Mouse (Mus musculus): ENCODE results near the gene Lnpep. TPM values are rescaled to one million over a fixed set of nuclear protein-coding genes. Genes with fewer than 3 reads are reported as not detected.
A peak's percentile ranks its signal among the peaks of the same experiment; 100 is the strongest.
"Not testable (repeated sequence)": the region's sequence is repeated elsewhere in the genome, so short reads cannot be mapped to it uniquely, and the experiment has no call there.

The Lnpep gene
- total and polyA plus RNA-seq, 3 experiments: 10.0 to 773 (median 20.7) TPM

DNA sequence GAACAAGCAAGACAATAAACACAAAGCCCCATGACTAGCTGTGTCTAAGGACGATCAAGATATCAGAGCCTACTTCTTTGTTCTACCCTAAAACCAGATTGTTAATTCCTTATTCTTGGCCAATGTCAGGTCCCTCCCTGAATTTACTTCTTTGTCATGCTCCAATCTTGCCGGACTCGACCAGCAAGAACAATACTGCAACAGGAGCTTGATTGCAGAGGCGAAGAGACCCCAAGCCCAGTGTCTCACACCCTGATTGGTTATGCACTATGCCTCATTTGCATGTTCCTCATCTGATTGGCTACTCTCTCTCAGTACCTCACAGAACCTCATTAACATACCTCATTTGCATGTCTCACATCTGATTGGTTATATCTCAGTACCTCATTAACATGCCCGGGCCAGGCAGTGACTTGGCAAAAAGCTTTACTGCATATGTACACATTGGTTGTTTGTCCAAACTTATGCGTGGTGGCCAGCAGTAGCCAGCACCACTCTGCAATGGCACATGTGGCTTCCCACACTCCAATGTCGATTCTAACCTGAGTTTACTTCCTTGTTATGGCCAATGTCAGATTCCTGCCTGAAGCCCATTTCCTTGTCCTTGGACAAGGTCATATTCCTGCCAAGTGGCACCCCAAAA is 3.5 kb upstream of the Lnpep start:
- DNase-seq (ENCODE audit: low read depth, low spot score): peak; percentile 91
- H3K9me3 ChIP-seq (replicated peaks; ENCODE audit: insufficient read depth, low read length); H3K4me1 ChIP-seq (ENCODE audit: control insufficient read depth in 1 of 2, insufficient read depth in 2 of 2, low read length in 2 of 2); H3K36me3 ChIP-seq (ENCODE audit: control insufficient read depth in 1 of 2, insufficient read depth in 2 of 2, low read length in 2 of 2); H3K27me3 ChIP-seq (ENCODE audit: control insufficient read depth in 1 of 2, insufficient read depth in 2 of 2, low read length in 2 of 2): not testable (repeated sequence)
- Histone ChIP-seq H3K79me2 (ENCODE audit: control insufficient read depth, insufficient read depth, low read length, poor library complexity) (peaks cover 11% of the 10 kb centered on the region), H3K4me3 (ENCODE audit: control insufficient read depth in 1 of 2, insufficient read depth in 1 of 2, low read depth in 2 of 2, low read length in 2 of 2) (peak overlapping the region in 1 of 2 experiments; percentile 49; a peak in 1 of 4 replicates), H3K27ac (ENCODE audit: control insufficient read depth, low read depth, low read length) (peak overlapping the region; percentile 74), H3K9ac (ENCODE audit: control insufficient read depth, low read depth, low read length, poor library complexity, severe bottlenecking) (peak overlapping the region; percentile 21)
- peak; percentile 44 for TF ChIP-seq NELFE (IDR thresholded peaks at IDR 0.05; ENCODE audit: low read depth, low read length)
- TF ChIP-seq SMC3 (IDR thresholded peaks at IDR 0.05; ENCODE audit: low read depth, low read length): 0 out of 2 replicates have a peak, but pooled peaks have one; percentile 2
- TF ChIP-seq HCFC1 (IDR thresholded peaks at IDR 0.05; ENCODE audit: low read depth, low read length): peak; percentile 23; the same call in 1 of the 2 replicates
- peak; percentile 52; the same call in 1 of the 2 replicates for TF ChIP-seq TBP (IDR thresholded peaks at IDR 0.05; ENCODE audit: low read depth, low read length)
- TF ChIP-seq TCF12 (IDR thresholded peaks at IDR 0.05; ENCODE audit: low read depth, low read length): peak; percentile 18; the same call in 1 of the 2 replicates
- peak in 1 of 2 experiments; percentile 53; a peak in 1 of 4 replicates for TF ChIP-seq POLR2A (IDR thresholded peaks at IDR 0.05; ENCODE audit: control insufficient read depth in 1 of 2, insufficient read depth in 1 of 2, low read depth in 1 of 2, low read length in 2 of 2, poor library complexity in 1 of 2)

- Histone ChIP-seq H3K27ac (ENCODE audit: control insufficient read depth, low read depth, low read length) (peak overlapping the region; percentile 60), H3K9ac (ENCODE audit: control insufficient read depth, low read depth, low read length, poor library complexity, severe bottlenecking) (peak overlapping the region; percentile 36), H3K9me3 (replicated peaks; ENCODE audit: insufficient read depth, low read length) (no peaks in the 10 kb centered on the region), H3K4me1 (ENCODE audit: control insufficient read depth in 1 of 2, insufficient read depth in 2 of 2, low read length in 2 of 2) (peaks cover 4 to 6% of the 10 kb centered on the region in 2 experiments; a peak in 3 of 4 replicates), H3K79me2 (ENCODE audit: control insufficient read depth, insufficient read depth, low read length, poor library complexity) (peaks cover 15% of the 10 kb centered on the region), H3K4me3 (ENCODE audit: control insufficient read depth in 1 of 2, insufficient read depth in 1 of 2, low read depth in 2 of 2, low read length in 2 of 2) (peak overlapping the region in 1 of 2 experiments; percentile 49; a peak in 2 of 4 replicates), H3K27me3 (ENCODE audit: control insufficient read depth in 1 of 2, insufficient read depth in 2 of 2, low read length in 2 of 2) (no peaks in the 10 kb centered on the region), H3K36me3 (ENCODE audit: control insufficient read depth in 1 of 2, insufficient read depth in 2 of 2, low read length in 2 of 2) (peaks cover 0 to 7% of the 10 kb centered on the region in 2 experiments; a peak in 2 of 4 replicates)
- no peak for TF ChIP-seq POLR2AphosphoS5 (IDR thresholded peaks at IDR 0.05; ENCODE audit: borderline replicate concordance, low read depth, low read length)
- 0 out of 2 replicates have a peak, but pooled peaks have one; percentile 20 for TF ChIP-seq SIN3A (IDR thresholded peaks at IDR 0.05; ENCODE audit: low read length)
- TF ChIP-seq ZNF384 (IDR thresholded peaks at IDR 0.05; ENCODE audit: low read depth, low read length): peak; percentile 81
- peak; percentile 79 for TF ChIP-seq ELF1 (IDR thresholded peaks at IDR 0.05; ENCODE audit: low read depth, low read length)
- TF ChIP-seq HCFC1 (IDR thresholded peaks at IDR 0.05; ENCODE audit: low read depth, low read length): peak; percentile 67
- peak; percentile 70 for DNase-seq (ENCODE audit: low read depth, low spot score)
Measured at GRCm38 (mm10) chr17:17627558-17627957, 2.7 kb upstream of the Lnpep start.

DNA sequence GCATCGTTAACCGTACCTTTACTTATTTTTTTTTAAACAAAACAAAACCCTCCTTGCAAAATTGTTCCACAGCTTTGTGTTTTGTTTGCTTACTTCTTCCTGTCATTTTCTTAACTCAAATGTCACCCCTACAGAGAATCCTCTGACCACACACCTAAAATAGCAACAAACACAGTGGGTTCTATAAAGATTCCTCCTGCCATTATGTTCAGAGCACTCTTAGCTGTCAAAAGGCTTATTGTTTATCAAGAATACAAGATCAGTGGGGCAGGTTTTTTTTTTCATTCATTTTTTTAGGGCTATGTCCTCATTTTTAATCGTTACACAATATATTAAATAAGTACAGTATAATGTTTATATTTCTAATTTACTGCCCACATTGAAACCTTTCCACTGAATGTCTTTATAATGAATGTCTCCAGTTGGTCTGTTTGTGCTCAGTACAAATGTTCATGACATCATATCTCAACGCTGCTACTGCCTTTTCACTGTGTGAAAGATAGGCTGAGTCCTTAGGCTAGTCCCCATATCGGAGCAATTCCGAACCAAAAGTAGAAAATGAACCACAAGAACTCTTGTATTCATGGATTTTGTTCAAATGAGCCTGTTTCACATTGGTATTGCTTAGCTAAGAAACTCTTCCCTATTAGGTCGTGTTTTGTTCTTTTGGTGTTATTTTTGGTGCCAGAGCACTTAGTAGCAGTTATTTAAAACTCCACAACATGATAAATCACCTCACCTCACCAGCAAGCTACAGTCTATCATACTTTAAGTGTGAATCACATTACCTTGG is 1.2 kb upstream of the Lnpep start:
- H3K27ac ChIP-seq (ENCODE audit: control insufficient read depth, low read depth, low read length): peak overlapping the region; percentile 99
- H3K4me1 ChIP-seq (ENCODE audit: control insufficient read depth in 1 of 2, insufficient read depth in 2 of 2, low read length in 2 of 2): peaks cover 4 to 7% of the 10 kb centered on the region in 2 experiments; a peak in 3 of 4 replicates
- H3K27me3 ChIP-seq (ENCODE audit: control insufficient read depth in 1 of 2, insufficient read depth in 2 of 2, low read length in 2 of 2): no peaks in the 10 kb centered on the region
- peak; percentile 84 for DNase-seq (ENCODE audit: low read depth, low spot score)
- peaks cover 25% of the 10 kb centered on the region for H3K79me2 ChIP-seq (ENCODE audit: control insufficient read depth, insufficient read depth, low read length, poor library complexity)
- H3K9me3 ChIP-seq (replicated peaks; ENCODE audit: insufficient read depth, low read length): no peaks in the 10 kb centered on the region
- H3K36me3 ChIP-seq (ENCODE audit: control insufficient read depth in 1 of 2, insufficient read depth in 2 of 2, low read length in 2 of 2): peaks cover 0 to 15% of the 10 kb centered on the region in 2 experiments; a peak in 2 of 4 replicates
- peak overlapping the region; percentile 70 for H3K4me3 ChIP-seq (ENCODE audit: control insufficient read depth in 1 of 2, insufficient read depth in 1 of 2, low read depth in 2 of 2, low read length in 2 of 2)
- peak overlapping the region; percentile 94 for H3K9ac ChIP-seq (ENCODE audit: control insufficient read depth, low read depth, low read length, poor library complexity, severe bottlenecking)
- TF ChIP-seq POLR2AphosphoS5 (IDR thresholded peaks at IDR 0.05; ENCODE audit: borderline replicate concordance, low read depth, low read length) (no peak), CHD1 (IDR thresholded peaks at IDR 0.05; ENCODE audit: low read depth, low read length) (peak; percentile 88), MXI1 (IDR thresholded peaks at IDR 0.05; ENCODE audit: low read depth, low read length) (peak; percentile 54), SMC3 (IDR thresholded peaks at IDR 0.05; ENCODE audit: low read depth, low read length) (no peak), JUND (IDR thresholded peaks at IDR 0.05; ENCODE audit: low read depth, low read length) (no peak), POLR2A (IDR thresholded peaks at IDR 0.05; ENCODE audit: control insufficient read depth in 1 of 2, insufficient read depth in 1 of 2, low read depth in 1 of 2, low read length in 2 of 2, poor library complexity in 1 of 2) (no peak), HCFC1 (IDR thresholded peaks at IDR 0.05; ENCODE audit: low read depth, low read length) (no peak; the same call in 1 of the 2 replicates), RAD21 (IDR thresholded peaks at IDR 0.05; ENCODE audit: low read depth, low read length) (no peak), MAZ (IDR thresholded peaks at IDR 0.05; ENCODE audit: low read depth, low read length) (no peak), USF2 (IDR thresholded peaks at IDR 0.05; ENCODE audit: borderline replicate concordance in 1 of 2, insufficient read depth in 1 of 2, low read depth in 1 of 2, low read length in 2 of 2) (no peak), MEF2A (IDR thresholded peaks at IDR 0.05; ENCODE audit: extremely low read depth, insufficient replicate concordance, low read depth, low read length, poor library complexity, severe bottlenecking) (no peak), BHLHE40 (IDR thresholded peaks at IDR 0.05; ENCODE audit: borderline replicate concordance, low read depth, low read length) (no peak), ZNF384 (IDR thresholded peaks at IDR 0.05; ENCODE audit: low read depth, low read length) (peak; percentile 86), NRF1 (IDR thresholded peaks at IDR 0.05; ENCODE audit: insufficient read depth, low read depth, low read length, poor library complexity, severe bottlenecking) (no peak), KAT2A (conservative IDR thresholded peaks at IDR 0.05; ENCODE audit: low read depth, low read length) (no peak)
